Mouse (Mus musculus) kidney, adult 2 months (tissue): ENCODE measurements at regions not wholly inside any gene's neighbourhood (a gene's known extent, or its start where the extent isn't known, plus 50 kb on each side); places are given as distances from the start of the nearest gene placed in this dataset.

ENCODE experiments used
- CTCF ChIP-seq: fragments of 200-500 bp; conservative IDR thresholded peaks from 2 replicates; pipeline ENCODE4 v1.5.1; 2011; ENCODE audit warnings: low read depth, mild to moderate bottlenecking, control low read depth, low read length, moderate library complexity, mixed read lengths; ENCODE audit not compliant: insufficient read depth, insufficient read length
- POLR2A ChIP-seq: fragments of 200-500 bp; IDR thresholded peaks from one replicate; pipeline ENCODE4 v1.6.1; 2011; ENCODE audit warnings: low read depth, low read length, control low read depth

DNA sequence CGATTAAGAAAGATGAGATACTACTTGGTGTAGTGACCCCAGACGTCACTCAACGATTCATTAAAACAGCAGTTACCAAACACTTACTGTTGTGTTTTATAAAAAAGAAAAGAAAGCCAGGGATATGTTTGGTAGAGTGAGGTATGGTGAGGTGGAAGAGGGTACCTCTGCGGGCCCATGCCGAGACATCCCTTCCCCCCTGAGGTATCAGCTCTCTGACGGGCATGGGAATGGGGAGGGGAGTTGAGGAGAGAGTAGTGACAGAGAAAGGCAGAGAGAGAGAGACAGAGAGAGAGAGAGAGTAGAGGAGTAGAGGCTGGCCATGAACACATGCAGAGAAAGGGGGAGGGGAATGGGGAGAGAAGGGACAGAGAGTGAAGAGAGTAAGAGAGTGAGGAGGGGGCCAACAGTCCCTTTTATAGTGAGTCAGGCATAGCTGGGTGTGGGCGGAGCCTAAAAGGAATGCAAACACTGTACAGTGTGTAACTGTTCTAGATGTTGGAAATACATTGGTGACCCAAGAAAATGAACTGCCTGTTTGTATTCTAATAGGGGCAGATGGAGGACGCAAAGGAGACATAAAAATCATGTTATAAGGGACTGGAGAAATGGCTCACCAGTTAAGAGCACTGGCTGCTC is 285.9 kb downstream of the Gm49356 start:
- TF ChIP-seq CTCF (no peak), POLR2A (no peak)
